Mouse (Mus musculus) R1 (cell line): ENCODE measurements at regions not wholly inside any gene's neighbourhood (a gene's known extent, or its start where the extent isn't known, plus 50 kb on each side); places are given as distances from the start of the nearest gene placed in this dataset.

Experiments
- DNase-seq: peaks from one replicate; pipeline ENCODE4 v3.0.0-alpha.2; 2018; ENCODE audit warnings: low read depth, low spot score

DNA sequence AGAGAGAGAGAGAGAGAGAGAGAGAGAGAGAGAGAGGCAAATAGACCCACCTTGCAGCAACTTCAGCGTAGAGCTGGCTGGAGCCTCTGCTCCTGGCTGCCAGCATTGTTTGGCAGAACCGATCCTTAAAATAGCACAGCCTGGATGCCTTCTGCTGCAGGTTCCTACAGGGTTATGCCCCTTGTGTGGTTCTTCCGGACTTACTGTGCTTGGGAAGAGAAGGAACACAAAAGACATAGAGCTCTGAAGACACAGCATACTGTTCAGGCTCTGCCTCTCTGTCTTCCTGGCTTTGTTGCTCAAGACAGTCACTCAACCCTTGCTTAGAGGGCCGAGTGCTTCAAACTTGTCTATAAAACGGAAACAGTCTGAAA lies 86.2 kb upstream of the Slc25a26 start:
- DNase-seq, result no peak

- DNase-seq, result no peak
Observed at GRCm38 (mm10) chr6:94413297-94413986, 86.7 kb upstream of the Slc25a26 start.

- no peak for DNase-seq
Observed at GRCm38 (mm10) chr6:94412341-94412740, 87.8 kb upstream of the Slc25a26 start.

- no peak for DNase-seq
Observed at GRCm38 (mm10) chr6:94410480-94410879, 89.7 kb upstream of the Slc25a26 start.

DNA sequence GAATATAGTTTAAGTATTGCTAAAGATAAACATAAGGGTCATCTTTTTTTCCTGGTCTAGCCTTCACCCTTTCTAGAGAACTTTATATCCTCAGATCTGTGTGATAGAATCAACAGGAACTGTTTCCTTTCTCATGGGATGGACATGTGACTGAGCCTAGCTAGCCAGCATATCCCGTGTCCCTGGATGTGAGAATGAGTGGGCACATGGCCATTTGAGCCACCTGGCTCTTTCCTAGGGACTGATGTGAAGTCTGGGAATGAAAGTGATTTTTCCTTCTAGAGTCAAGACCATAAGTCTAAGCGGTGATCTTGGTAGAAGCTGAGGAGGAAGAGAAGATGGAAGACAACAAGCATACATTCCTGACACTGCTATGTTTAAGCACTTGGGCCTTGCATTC lies 91.1 kb upstream of the Slc25a26 start:
- DNase-seq, result no peak

DNA sequence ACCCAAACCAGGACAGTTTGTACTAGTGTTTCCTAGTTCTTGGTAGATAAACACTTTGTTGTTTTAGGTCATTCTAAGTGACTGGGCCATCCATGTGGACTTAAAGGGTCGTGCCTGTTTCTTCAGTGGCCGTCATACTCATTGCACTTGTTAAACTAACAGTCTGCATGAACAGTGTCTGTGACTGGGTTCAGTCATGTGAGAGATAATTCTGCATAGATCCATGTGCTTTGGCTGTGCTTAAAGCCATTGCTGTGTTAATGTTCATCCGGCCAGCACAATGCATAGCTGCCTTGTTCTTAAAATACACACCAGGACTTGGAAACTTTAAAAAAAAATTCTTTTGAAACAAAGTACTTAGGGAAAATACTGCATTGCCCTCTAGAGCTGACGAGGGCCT lies 92.4 kb upstream of the Slc25a26 start:
- DNase-seq, result no peak

GRCm38 (mm10) chr6:94405371-94406076 lies 94.6 kb upstream of the Slc25a26 start:
- no peak for DNase-seq

GRCm38 (mm10) chr6:94401617-94402481 lies 98.3 kb upstream of the Slc25a26 start:
- no peak for DNase-seq

GRCm38 (mm10) chr6:94401061-94401591 lies 99.0 kb upstream of the Slc25a26 start:
- peak; percentile 27 for DNase-seq

- peak; percentile 69 for DNase-seq
Observed at GRCm38 (mm10) chr6:94400471-94401051, 99.6 kb upstream of the Slc25a26 start.

- no peak for DNase-seq
Observed at GRCm38 (mm10) chr6:94391134-94391533, 107.4 kb upstream of the Magi1 start.

DNA sequence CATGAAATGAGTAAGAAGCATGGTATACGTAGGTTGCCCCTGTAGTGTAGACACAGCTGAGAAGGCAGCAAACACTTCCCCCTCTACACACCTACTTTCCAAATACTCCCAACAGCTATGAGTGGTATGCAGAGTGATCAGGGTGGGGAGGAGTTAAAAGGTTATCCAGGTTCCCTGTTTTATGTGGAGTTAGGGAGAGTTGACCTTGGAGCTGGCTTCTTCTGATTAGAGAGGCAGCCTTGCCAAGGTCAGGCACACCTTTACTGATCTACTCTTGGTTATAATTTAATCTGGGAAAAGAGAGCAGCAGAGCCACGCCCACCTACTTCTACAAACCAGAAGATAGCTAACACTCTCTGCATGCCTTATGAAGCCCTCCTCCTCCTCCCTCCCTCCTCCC lies 106.7 kb upstream of the Magi1 start:
- peak; percentile 50 for DNase-seq

DNA sequence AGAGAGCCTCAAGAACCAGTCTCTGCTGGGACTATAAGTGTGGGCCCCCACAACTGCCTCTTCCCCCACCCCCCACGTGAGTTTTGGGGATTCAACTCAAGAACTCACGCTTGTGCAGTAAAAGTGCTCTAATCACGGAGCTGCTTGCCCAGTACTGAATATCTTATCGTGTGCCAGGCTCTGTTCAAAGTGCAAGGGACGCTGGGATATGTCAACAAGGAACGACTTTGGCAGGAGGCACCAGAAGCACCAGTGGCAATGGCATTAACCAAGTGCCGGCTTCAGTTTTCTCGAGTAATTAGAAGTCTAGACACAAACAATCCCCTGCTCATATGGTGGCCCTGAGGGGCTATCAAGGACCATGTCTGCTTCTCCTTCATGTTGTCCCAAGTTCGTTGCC lies 106.0 kb upstream of the Magi1 start:
- no peak for DNase-seq

- no peak for DNase-seq
Observed at GRCm38 (mm10) chr6:94387648-94388047, 103.9 kb upstream of the Magi1 start.

- no peak for DNase-seq
Observed at GRCm38 (mm10) chr6:94385531-94385930, 101.8 kb upstream of the Magi1 start.

- no peak for DNase-seq
Observed at GRCm38 (mm10) chr6:94369991-94370390, 86.3 kb upstream of the Magi1 start.

DNA sequence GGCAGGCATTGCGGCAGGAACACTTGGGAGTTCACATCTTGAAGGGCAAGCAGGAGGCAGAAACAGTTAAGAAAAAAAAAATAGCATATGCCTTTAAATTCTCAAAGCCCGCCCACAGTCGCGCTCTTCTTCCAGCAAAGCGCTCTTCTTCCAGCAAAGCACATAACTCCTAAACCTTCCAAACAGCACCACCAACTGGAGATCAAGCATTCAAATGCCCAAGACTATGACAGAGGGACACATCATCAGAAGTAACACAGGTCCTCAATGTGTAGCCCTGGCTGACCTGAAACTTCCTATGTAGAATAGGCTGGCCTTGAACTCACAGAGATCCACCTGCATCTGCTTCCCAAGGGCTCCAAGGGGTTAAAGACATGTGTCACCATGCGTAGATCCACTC lies 80.2 kb upstream of the Magi1 start:
- peak; percentile 23 for DNase-seq

GRCm38 (mm10) chr6:94362626-94363025 lies 78.9 kb upstream of the Magi1 start:
- DNase-seq, result no peak

- no peak for DNase-seq
Observed at GRCm38 (mm10) chr6:94357568-94357967, 73.9 kb upstream of the Magi1 start.

GRCm38 (mm10) chr6:94354451-94355095 lies 70.9 kb upstream of the Magi1 start:
- no peak for DNase-seq

- no peak for DNase-seq
Observed at GRCm38 (mm10) chr6:94344296-94344695, 60.6 kb upstream of the Magi1 start.
